Mouse (Mus musculus) frontal cortex, postnatal 10 days (tissue): ENCODE data around the gene Pgpep1.

ENCODE experiments used
- DNase-seq, 2 experiments: peaks; one replicate each; pipeline ENCODE4 v3.0.0; 2022; ENCODE audit warnings: low spot score in 2 of 2, mixed read lengths in 1 of 2

Pgpep1 gene

GRCm38 (mm10) chr8:70659604-70660272 lies 450 bp downstream of the Pgpep1 start:
- peak; percentile 76 to 80 for DNase-seq

GRCm38 (mm10) chr8:70658897-70659603 lies 1.1 kb downstream of the Pgpep1 start:
- DNase-seq, result no peak

- no peak for DNase-seq
Measured at GRCm38 (mm10) chr8:70657739-70658138, 2.4 kb downstream of the Pgpep1 start.

- no peak for DNase-seq
Measured at GRCm38 (mm10) chr8:70657214-70657613, 3.0 kb downstream of the Pgpep1 start.

- DNase-seq, result no peak
Measured at GRCm38 (mm10) chr8:70656193-70656790, 3.9 kb downstream of the Pgpep1 start.

- no peak for DNase-seq
Measured at GRCm38 (mm10) chr8:70655469-70655868, 4.7 kb downstream of the Pgpep1 start.

GRCm38 (mm10) chr8:70654121-70654520 lies 6.1 kb downstream of the Pgpep1 start:
- no peak for DNase-seq

- no peak for DNase-seq
Measured at GRCm38 (mm10) chr8:70653226-70653625, 7.0 kb downstream of the Pgpep1 start.

GRCm38 (mm10) chr8:70650351-70650750 lies 9.8 kb downstream of the Pgpep1 start:
- no peak for DNase-seq

GRCm38 (mm10) chr8:70649324-70649723 lies 10.9 kb downstream of the Pgpep1 start:
- peak; percentile 56 to 63 for DNase-seq

- no peak for DNase-seq
Measured at GRCm38 (mm10) chr8:70648921-70649320, 11.3 kb downstream of the Pgpep1 start.

- DNase-seq, result no peak
Measured at GRCm38 (mm10) chr8:70648164-70648442, 12.1 kb downstream of the Pgpep1 start.

GRCm38 (mm10) chr8:70647343-70648163 lies 12.6 kb downstream of the Pgpep1 start:
- no peak for DNase-seq

GRCm38 (mm10) chr8:70646775-70647174 lies 13.4 kb downstream of the Pgpep1 start:
- DNase-seq, result no peak

- no peak for DNase-seq
Measured at GRCm38 (mm10) chr8:70646369-70646768, 13.8 kb downstream of the Pgpep1 start.

GRCm38 (mm10) chr8:70645501-70646224 lies 14.5 kb downstream of the Pgpep1 start:
- DNase-seq, result no peak

- no peak for DNase-seq
Measured at GRCm38 (mm10) chr8:70644065-70644464, 16.1 kb downstream of the Pgpep1 start.

GRCm38 (mm10) chr8:70643019-70643418 lies 17.2 kb downstream of the Pgpep1 start:
- DNase-seq, result no peak

GRCm38 (mm10) chr8:70638752-70639151 lies 21.4 kb downstream of the Pgpep1 start:
- no peak for DNase-seq

GRCm38 (mm10) chr8:70636838-70637237 lies 23.4 kb downstream of the Pgpep1 start:
- no peak for DNase-seq

- DNase-seq, result no peak
Measured at GRCm38 (mm10) chr8:70635527-70635926, 24.7 kb downstream of the Pgpep1 start.

- no peak for DNase-seq
Measured at GRCm38 (mm10) chr8:70634066-70634465, 26.1 kb downstream of the Pgpep1 start.
